Mouse (Mus musculus) liver, embryonic 12.5 days (tissue): ENCODE results near the gene C330007P06Rik. TPM values are rescaled to one million over a fixed set of nuclear protein-coding genes. Genes with fewer than 3 reads are reported as not detected.

Source experiments
- ATAC-seq: fragments of 200-750 bp; cut with Nextera tagmentation; 2 replicates; pipeline ENCODE4 v1.8.0; 2017; ENCODE audit warnings: moderate number of reproducible peaks, mild to moderate bottlenecking, moderate library complexity
- H3K27ac ChIP-seq: fragments of 300-500 bp; sonication (generic); 2 replicates; pipeline ENCODE4 v1.5.1; 2016; ENCODE audit warnings: mild to moderate bottlenecking
- H3K27me3 ChIP-seq: fragments of 300-500 bp; sonication (generic); replicated peaks from 2 replicates; pipeline ENCODE4 v1.6.1; 2016; ENCODE audit warnings: mild to moderate bottlenecking, moderate library complexity
- H3K36me3 ChIP-seq: fragments of 300-500 bp; sonication (generic); 2 replicates; pipeline ENCODE4 v1.6.1; 2016; ENCODE audit warnings: mild to moderate bottlenecking, moderate library complexity
- H3K4me1 ChIP-seq: fragments of 300-500 bp; sonication (generic); 2 replicates; pipeline ENCODE4 v1.6.1; 2016
- H3K4me2 ChIP-seq: fragments of 300-500 bp; sonication (generic); 2 replicates; pipeline ENCODE4 v1.6.1; 2016; ENCODE audit warnings: mild to moderate bottlenecking, moderate library complexity
- H3K4me3 ChIP-seq: fragments of 300-500 bp; sonication (generic); 2 replicates; pipeline ENCODE4 v1.5.1; 2016; ENCODE audit warnings: mild to moderate bottlenecking, moderate library complexity
- H3K9ac ChIP-seq: fragments of 300-500 bp; sonication (generic); 2 replicates; pipeline ENCODE4 v1.6.1; 2016; ENCODE audit warnings: mild to moderate bottlenecking, moderate library complexity
- H3K9me3 ChIP-seq: fragments of 300-500 bp; sonication (generic); replicated peaks from 2 replicates; pipeline ENCODE4 v1.6.1; 2016; ENCODE audit warnings: mild to moderate bottlenecking, moderate library complexity
- WGBS: fragments of 180-500 bp; shearing (Covaris S2); methylation state at CpG from one replicate; pipeline ENCODE4 v1.1.7; 2016; ENCODE audit not compliant: insufficient replicate concordance; 5-methylcytosine and 5-hydroxymethylcytosine counted together
- polyA plus RNA-seq: library from polyadenylated mRNA; unstranded; fragments of >200 nt; fragmentation: Nextera tagmentation; extraction: Ambion mirVana; gene quantifications from 2 replicates; pipeline ENCODE4 v1.2.1, GENCODE M21; 2016

Gene C330007P06Rik
- polyA plus RNA-seq, 1 experiment from 2014 or later = 18.5 TPM

- WGBS = 55% methylated on average over 4 of the region's 4 CpGs
- H3K9ac ChIP-seq = no peak overlapping the region
- no peak overlapping the region for H3K27ac ChIP-seq
- H3K4me3 ChIP-seq = no peak overlapping the region
- no peaks in the 10 kb centered on the region for H3K36me3 ChIP-seq
- no peaks in the 10 kb centered on the region for H3K9me3 ChIP-seq
- ATAC-seq = no peak
- no peak overlapping the region for H3K4me2 ChIP-seq
- no peaks in the 10 kb centered on the region for H3K4me1 ChIP-seq
- no peaks in the 10 kb centered on the region for H3K27me3 ChIP-seq
Observed at GRCm38 (mm10) chrX:36789360-36789759, 84.6 kb downstream of the C330007P06Rik start.

- no peak overlapping the region for H3K4me3 ChIP-seq
- WGBS = 59% methylated on average over 4 of the region's 4 CpGs
- H3K36me3 ChIP-seq = no peaks in the 10 kb centered on the region
- no peak overlapping the region for H3K4me2 ChIP-seq
- H3K27ac ChIP-seq = no peak overlapping the region
- no peaks in the 10 kb centered on the region for H3K4me1 ChIP-seq
- no peak for ATAC-seq
- H3K9ac ChIP-seq = no peak overlapping the region
- no peaks in the 10 kb centered on the region for H3K27me3 ChIP-seq
- H3K9me3 ChIP-seq = no peaks in the 10 kb centered on the region
Observed at GRCm38 (mm10) chrX:36777694-36778093, 96.2 kb downstream of the C330007P06Rik start.

DNA sequence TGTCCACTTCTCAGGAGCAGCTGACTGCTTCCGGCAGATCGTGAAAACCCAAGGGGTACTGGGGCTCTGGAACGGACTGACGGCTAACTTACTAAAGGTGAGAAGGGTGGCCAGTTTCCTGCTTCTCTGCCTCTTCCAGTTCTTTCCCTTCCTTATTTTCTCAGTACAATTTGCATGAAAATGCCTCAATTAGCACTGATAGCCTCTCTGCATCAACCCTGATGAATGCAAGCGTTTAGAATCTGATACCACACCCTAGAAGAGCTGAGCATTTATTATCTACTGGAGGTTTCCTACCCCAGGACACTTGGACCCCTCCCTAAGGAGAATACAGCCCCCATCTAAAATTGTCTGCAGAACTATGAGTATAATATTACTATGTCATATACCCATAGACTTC is 98.4 kb downstream of the C330007P06Rik start:
- Histone ChIP-seq H3K9me3 (no peaks in the 10 kb centered on the region), H3K27me3 (no peaks in the 10 kb centered on the region), H3K4me1 (no peaks in the 10 kb centered on the region), H3K9ac (no peak overlapping the region), H3K4me3 (no peak overlapping the region), H3K27ac (no peak overlapping the region), H3K36me3 (no peaks in the 10 kb centered on the region), H3K4me2 (no peak overlapping the region)
- ATAC-seq = no peak
- 66% methylated on average over 5 of the region's 5 CpGs for WGBS

Other genes starting within 250 kb of the C330007P06Rik start
- 0.81 and 0.86 TPM in 2 replicates for gene Akap17b, start 228.7 kb downstream of the C330007P06Rik start, polyA plus RNA-seq
- 1.0 and 1.2 TPM in 2 replicates for gene Slc25a43, start 130.5 kb downstream of the C330007P06Rik start, polyA plus RNA-seq
- gene Slc25a5, start 78.5 kb downstream of the C330007P06Rik start, polyA plus RNA-seq = 641 and 655 TPM in 2 replicates
- gene Ube2a, start 211 bp downstream of the C330007P06Rik start, polyA plus RNA-seq = 88.0 and 89.9 TPM in 2 replicates
- gene Nkrf, start 28.8 kb upstream of the C330007P06Rik start, polyA plus RNA-seq = 1.2 TPM in 2 replicates
- 6.1 and 6.2 TPM in 2 replicates for gene Sept6, start 117.7 kb upstream of the C330007P06Rik start, polyA plus RNA-seq
- gene Sowahd, start 174.7 kb upstream of the C330007P06Rik start, polyA plus RNA-seq = 0.11 and 0.25 TPM in 2 replicates
- 526 and 538 TPM in 2 replicates for gene Rpl39, start 211.3 kb upstream of the C330007P06Rik start, polyA plus RNA-seq
- 14.2 and 15.6 TPM in 2 replicates for gene Upf3b, start 236.2 kb upstream of the C330007P06Rik start, polyA plus RNA-seq